Mouse (Mus musculus): ENCODE data around the gene Acbd4.

GRCm38 (mm10) chr11:103054798-103055197 lies 46.7 kb upstream of the Acbd4 start:
- TF ChIP-seq CTCF (IDR thresholded peaks at IDR 0.05; ENCODE audit: control insufficient read depth, insufficient read depth, insufficient replicate concordance, low read depth, low read length) (no peak), POLR2A (IDR thresholded peaks at IDR 0.05; ENCODE audit: control insufficient read depth, low read depth, low read length) (no peak)
